Mouse (Mus musculus): ENCODE measurements around the gene Fem1a.

DNA sequence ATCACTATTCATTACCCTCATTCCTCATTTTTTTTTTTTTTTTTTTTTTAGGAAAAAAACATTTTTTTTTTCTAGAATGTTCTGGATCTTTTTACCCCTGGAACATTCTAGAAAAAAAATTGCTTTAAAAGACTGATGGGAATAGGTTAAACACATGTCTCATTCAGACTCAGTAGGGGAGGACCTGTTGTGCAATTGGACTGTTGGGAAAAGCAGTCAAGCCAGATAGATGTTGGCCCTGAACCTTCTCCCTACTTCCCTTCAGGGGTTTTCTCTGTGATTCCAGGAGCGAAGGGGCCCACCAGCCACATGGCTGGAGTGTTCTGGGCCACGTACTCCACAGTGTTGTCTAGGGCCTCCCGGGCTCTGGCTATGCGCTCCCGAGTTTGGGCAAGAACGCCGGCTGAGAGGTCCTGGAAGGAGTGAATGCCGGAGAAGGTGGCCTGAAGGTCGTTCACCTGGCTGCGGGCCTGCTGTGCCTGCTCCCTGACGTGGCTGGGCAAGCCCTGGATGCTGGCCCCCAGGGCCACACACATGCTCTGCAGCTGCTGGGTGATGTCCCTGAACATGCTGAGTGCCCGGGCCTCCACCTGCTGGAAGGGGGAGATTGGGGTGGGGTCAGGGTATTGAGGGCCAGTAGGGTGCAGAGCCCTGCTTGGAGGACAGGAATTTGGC is 23.0 kb downstream of the Fem1a start:
- TF ChIP-seq CTCF (IDR thresholded peaks at IDR 0.05; ENCODE audit: borderline replicate concordance, extremely low read depth, insufficient read depth, insufficient read length) (no peak), POLR2A (IDR thresholded peaks at IDR 0.05; ENCODE audit: borderline replicate concordance, extremely low read depth, insufficient read depth, insufficient read length, poor library complexity, severe bottlenecking) (no peak)

Measured in brain, embryonic 14.5 days (tissue).